Mouse (Mus musculus) mesoderm, embryonic 11.5 days (tissue): ENCODE measurements around the gene Tmem178b.

Source experiments
- DNase-seq: peaks from one replicate; pipeline ENCODE4 v3.0.0-alpha.2; 2012; ENCODE audit warnings: low read depth, low spot score

Tmem178b gene

DNA sequence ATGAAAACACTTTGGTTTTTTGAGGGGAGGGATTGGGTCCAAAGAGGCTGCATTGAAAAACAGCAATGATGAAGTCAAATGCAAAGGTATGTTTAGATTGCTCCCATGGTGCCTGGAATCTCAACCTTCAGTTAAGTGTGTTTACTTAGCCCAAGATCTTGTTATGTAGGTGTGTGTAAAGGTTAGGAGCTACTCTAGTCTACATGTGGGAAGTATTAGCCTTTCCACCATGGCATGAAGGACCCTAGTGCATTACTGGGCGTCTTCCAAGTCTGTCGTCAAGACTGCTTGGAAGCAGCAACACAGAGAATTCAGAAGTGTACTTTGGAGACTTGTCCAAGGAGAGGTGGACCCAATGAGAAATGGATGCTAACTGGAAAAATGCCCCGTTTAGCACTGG lies 205.3 kb downstream of the Tmem178b start:
- DNase-seq = no peak

DNA sequence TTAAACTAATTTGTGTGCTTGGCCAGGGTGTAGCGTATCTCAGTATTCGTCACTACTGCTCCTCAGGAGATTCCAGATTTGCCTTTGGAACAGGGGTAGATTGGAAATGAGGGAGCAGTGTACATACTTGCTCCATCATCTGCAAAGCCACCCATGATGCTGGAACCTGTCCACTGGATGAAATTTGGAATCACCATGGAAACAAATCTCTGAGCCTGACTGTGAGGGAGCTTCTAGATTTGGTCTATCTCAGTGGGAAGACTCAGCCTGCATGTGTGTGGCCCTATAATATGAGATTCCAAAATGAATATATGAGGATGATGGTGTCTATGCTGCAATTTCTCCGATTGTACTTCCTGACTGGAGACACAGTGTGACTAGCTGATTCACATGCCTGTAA lies 210.7 kb downstream of the Tmem178b start:
- DNase-seq = no peak

DNA sequence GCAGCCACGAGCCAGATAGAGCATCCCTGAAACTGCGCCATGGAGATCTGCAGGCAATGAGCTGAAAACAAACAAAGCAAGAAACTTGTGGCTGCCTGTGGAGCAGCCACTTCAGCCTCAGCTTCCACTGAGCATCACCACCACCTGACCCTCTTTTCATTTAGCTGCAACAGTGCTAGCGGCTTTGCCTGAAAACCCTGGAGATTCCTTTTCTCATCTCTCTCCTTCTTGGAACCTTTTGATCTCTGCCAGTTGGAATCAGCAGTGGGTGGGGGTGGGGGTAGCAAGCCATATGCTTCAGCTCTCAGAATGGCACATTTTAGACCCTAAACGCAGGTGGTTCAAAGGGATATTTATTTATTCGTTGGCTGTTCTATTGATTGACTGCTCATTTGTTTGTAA lies 218.2 kb downstream of the Tmem178b start:
- DNase-seq = no peak

DNA sequence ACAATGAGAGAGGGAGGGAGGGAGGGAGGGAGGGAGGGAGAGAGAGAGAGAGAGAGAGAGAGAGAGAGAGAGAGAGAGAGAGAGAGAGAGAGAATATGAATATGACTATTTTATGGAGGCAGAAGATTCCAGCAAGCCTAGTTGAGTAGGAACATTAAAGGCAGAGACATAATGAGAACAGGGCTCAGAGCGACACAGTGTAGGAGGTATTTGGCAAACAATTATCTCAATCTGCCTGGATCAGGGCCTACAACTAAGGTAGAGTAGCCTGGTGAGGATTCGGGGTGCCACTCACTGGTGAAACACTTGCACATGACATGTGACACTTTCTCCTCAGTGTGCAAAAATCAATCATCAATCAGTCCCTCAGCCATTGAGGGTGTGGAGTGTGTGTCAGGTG lies 225.4 kb downstream of the Tmem178b start:
- DNase-seq = no peak

DNA sequence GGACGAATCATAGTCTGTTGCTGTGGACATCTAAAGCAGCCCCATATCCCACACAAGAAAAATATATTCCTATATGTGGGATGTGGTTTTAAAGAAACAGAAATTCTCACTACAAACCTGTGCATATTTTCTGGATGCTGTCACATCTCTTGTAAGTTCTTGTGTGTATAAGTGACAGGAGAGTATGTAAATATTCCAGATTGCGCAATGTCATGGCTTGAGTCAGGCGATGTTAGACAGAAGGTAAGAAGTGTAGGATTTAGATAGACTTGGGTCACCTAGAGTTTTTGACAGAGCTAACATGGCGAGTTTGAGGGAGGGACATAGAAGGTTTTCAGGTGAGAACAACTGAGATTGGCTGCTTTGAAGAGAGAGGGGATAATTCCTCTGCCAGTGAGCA lies 228.7 kb downstream of the Tmem178b start:
- DNase-seq = no peak

DNA sequence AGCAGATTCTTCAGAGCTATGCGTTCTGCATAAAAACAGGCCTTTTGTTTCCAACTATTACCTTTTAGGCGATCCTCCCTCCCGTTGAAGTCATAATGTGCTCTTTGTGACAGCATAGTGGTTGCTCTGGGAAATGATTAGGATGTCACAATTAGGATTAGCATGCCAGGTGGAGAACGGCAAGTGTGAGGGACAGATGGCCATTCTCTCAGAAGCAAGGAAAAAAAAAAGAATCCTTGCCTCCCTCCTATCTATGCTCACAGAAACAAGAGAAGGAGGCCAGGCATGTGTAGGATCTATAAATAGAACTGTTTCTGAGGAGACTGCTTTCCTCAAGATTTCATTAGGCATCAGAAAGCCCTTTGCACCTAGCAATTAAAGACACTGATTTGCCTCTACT lies 229.8 kb downstream of the Tmem178b start:
- DNase-seq = no peak

DNA sequence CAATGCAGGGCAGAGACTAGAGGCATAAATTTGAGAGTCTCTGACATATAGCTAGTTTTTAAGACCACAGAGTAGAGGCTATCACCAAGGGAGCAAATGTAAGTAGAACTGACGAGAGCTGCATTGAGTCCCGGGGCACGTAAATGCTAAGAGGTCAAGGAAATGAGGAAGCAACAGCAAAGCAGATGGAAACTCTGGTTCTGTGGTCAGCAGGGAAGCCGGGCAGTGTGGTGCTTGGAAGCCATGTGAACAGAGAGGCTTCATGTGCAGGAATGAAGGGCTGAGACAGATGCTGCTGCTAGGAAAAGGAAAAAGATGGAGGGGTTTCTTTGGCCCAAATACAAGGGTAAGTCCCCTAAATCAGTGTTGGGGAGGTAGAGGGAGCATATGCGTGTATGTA lies 237.0 kb downstream of the Tmem178b start:
- peak; percentile 20 for DNase-seq

DNA sequence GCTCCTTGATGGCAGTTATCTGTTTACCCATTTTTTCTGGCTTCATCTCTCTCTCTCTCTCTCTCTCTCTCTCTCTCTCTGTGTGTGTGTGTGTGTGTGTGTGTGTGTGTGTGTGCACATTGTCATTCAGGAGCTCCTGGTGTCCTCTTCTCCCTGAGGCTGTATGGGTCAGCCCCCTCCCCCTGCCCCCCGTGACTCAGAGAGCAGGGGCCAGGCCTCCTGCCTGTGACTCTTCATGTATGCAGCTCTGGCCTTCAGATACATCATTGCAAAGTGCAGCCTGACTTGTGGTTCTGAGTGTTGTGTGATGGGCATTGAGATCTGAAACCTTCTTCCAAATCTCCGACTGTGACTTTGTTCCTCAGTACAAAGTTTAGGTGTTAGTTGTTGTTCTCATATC lies 237.7 kb downstream of the Tmem178b start:
- no peak for DNase-seq

DNA sequence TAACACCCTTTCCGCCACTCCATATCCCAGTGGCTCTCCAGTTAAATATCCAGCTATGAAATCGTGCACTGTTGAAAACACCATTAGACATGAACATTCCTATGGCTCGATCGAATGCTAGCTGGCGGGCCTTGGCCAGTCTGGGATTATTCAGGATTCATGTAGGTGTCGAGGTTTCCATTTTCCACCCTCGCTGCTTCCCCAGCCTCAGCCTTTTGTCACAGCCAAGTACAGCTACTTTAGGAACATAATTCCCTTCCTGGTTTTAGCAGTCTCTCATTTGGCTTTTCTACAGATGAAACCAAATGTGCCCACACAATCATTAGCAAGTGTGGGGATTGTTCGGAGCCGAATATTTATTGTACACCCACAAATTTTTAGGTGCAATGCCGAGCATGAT lies 239.4 kb downstream of the Tmem178b start:
- DNase-seq = no peak

DNA sequence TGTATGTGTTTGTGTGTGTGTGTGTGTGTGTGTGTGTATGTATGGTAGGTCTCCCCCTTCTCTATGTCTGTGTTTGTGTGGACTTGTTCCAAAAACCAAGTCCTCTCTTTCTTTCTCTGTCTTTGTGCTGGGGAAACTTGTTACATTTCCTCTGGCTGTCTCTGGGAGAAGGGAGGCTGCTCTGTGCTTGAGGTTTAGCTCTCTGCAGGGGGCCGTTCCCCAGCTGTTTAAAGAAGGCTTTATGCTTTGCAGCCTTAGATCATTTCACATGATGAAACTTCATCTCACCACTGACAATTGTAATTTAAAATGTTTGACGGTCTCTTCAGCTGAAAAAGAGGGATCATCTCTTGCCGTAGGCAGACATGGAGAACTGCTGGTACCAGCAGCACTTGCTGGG lies 243.2 kb downstream of the Tmem178b start:
- no peak for DNase-seq

DNA sequence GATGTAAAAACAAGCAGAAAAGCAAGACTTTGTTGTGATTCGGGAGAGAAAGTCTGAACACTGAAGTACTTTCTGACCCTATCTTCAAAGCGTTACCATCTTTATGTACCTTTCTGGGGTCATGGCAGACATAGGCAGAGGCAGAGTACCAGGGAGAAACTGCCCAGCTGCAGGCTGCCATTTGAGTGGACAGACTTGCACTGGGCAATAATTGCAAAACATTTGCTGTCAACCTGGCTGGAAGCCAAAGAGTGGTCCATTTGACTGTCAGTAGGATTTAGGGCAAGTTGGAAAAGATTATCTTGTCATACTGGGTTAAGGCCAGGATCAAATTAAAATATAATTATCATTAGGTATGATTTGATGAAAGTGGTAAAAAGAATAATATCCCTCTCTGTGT lies 247.1 kb downstream of the Tmem178b start:
- DNase-seq = no peak

DNA sequence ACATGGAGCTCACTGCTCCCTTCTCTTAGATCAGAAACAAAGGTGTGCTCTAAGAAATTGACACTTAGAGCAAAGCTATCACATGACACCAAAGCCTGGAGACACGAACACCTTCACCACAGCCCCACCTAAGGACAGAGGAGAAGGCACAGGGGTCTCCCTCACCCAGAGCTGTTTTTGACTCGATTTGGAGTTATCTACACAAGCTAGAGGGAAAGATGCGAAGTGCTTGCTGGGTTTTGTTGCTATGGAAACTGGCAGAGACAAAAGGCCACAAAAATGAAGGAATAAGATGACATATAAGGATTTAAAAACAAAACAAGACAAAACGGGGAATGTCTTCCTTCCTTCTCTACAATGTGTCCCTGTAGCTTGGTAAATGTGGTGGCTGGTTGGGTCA lies 248.4 kb downstream of the Tmem178b start:
- DNase-seq = no peak

DNA sequence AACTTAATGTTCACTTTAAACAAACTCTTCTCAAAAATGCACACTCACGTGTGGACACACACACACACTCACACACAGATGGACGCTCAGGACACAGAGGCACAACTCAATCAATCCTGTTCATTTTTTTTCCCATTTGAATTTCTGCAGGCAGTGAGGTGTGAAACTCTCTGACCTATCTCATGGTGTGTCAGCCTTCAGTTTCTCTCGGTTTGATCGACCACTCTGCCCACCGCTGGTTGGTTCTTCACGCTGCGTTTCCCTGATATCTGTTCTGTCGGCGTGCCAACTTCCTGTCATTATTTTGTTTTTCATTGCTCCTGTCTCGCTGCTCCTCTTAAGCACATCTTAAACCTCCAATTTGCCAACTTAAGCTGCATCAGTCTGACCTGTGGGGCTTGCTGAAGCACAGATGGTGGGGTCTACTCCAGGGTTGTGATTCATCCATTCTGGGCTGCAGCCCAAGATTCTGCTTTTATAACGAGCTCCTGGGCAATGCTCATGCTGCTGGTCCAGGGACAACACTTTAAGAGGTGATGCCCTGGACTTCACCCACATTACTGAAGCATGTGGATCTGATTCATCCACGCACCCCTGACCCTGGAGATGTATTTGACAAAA lies 250.1 kb downstream of the Tmem178b start:
- no peak for DNase-seq

DNA sequence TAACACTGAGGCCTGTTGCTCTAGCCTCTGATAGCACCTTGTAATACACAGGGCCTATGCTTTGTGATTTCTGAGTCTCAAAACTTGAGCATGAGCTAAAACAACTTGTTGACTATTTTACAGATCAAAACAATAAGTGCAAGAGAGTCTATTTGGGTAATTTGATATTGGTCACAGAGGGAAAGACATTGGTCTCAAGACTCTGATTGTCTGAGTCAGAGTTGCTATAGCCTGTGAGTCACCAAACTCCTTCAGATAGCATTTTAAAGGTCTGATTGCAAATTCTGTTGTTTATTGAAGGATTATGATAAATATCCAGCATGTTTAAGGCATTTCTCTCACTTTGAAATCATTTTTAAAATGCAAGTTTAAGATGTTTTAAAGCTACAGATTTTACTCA lies 250.9 kb downstream of the Tmem178b start:
- DNase-seq = no peak

DNA sequence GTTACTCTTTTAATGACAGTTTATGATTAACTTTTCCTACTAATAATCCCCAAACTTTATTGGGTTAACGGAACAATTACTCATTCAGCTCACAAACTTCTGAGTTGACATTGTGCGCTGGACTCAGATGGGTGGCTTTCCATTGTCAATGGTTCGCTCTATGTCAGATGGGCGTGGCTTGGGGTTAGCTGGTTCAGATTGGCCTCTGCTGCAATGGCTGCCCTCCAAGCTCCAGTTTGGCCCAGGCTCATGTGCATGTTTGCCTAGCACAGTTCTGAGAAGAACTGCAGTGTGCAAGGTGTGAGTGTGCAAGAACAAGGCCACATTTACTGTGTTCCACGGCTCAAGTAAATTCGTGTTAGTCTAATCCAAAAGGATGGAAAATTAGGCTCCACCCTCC lies 255.6 kb downstream of the Tmem178b start:
- DNase-seq = no peak

DNA sequence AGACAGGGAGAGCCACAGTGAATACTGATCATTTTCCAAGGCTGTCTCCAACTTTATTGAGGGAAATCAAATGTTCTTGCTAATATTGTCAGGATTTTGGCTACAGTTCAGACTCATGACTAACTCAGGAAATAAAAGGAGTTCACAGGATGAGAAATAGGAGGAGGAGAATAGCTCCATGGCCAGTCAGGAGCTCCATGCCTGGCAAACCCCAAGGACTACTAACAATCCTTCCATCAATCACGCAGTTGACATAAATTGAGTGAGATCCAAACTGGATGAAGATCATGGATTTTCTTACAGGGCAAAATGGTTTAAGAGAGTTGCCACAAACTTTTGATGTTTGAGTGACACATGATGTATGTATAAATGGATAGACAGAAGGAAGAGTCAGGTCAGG lies 258.9 kb downstream of the Tmem178b start:
- no peak for DNase-seq

DNA sequence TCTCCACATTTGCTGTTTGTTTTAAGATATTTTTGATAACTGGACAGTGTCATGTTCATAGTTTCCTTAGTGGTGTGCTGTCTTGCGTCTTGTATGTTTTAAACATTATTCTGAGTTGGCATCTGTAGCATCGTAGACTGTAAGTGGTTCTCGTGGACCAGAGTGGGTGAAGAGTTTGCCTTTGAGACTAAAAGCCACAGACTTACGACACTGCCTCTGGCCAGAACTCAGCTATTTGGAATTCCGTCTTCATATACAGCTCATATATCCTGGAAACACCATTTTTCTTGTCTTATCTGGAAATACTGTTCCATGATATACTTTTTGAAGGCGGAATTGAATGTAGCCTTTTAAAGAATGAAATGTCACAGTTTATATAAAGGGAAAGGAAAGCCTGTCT lies 260.4 kb downstream of the Tmem178b start:
- DNase-seq = no peak

DNA sequence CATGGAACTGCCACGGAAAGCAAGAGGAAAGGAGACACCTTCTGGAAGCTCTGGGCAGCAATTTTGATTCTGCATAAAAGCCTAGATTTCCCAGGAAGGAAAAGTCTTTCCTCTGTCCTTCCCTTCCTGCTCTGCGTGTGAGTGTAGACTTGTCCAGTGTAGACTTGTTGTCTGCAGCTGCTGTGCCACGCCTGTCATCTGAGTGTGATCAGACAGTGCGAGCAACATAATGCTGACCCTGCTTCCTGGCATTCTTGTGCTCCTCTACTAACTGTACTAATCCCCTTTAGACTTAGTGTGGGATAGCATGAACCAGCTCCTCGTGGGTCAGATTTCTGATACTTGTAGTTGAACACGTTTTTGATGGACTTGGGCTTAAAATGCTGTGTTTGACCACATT lies 262.6 kb downstream of the Tmem178b start:
- no peak for DNase-seq

DNA sequence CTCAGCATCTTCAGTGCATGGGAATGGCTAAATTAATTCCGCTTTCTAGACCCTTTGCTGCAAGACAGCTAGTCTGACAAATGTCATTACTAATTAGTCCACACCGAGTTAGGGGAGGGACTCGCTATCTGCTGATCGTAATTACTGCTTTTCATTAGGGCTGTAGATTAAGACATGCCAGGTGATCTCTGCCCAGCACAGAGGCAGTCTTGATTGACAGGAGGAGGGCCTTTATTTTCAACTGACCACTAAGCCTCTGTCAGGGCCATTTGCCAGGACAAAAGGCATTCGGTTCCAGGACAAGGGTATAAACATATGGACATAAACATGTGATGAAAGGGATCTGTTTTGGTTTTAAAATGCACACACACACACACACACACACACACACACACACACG lies 264.3 kb downstream of the Tmem178b start:
- DNase-seq = no peak

DNA sequence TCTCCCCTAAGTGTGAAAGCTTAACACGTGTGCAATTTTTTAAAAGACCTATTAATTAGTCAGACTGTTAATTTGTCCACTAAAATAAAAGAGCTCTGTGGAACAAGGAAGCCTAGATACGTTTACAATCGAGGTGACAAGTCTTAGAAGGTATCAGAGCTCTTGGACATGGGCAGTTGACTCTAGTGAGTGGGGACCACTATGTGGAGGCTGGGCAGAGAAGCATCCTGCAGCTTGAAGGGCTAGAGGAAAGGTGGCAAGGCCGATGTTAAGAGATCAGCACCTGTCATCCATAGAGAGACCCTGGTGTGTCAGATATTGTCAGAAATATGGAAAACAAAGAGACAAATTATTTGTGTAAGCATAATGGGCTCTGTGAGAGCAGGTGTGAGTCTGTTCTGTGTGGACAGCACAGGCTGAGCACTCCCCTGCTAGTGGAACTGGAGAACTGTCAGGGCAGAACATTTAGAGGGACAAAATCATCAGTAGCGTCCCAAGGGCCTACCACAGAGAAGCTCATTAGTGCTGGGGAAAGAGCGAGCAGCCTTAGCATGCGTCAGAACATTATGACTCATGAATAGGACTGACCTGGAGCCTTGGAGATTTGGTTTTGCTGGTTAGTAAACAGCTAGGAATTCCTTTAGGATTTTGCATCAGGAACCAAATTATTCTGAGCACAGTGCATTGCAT lies 264.9 kb downstream of the Tmem178b start:
- DNase-seq = peak; percentile 17

DNA sequence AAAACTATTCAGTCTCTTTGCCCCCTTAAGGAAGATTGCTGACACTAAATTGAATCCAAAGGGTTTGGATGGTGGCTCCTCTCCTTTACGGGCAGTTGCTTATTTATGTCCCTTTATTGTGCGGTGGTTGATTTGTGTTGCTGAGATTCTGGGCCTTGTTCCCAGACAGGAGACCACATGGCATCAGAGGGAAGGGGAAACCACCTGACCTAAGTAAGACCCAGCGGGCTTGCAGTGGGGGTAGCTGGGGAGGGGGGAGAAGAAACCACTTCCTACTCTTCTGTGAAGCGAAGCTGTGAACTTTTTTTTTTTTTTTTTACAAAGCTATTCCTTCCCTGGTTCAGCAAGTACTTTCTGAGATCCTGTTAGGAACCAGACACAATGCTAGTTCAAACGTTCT lies 269.5 kb downstream of the Tmem178b start:
- no peak for DNase-seq

DNA sequence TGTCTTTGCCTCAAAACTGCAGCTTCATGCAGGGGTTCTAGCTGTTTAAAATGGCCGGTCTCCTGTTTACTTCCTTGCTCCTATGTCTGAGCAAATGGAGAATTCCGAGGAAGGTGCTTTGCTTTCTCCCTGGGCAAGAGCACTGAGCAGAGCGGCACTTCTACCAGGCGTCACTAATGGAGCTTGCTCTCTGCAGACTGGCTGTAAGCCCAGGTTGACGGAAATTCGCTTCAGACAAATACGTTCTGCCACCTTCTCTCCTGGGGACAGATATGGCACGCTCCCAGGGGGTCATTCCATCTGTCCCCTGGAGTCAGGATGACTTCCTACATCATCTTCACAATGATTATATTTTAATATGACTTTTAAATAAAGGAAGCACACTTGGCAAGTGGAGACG lies 271.3 kb downstream of the Tmem178b start:
- no peak for DNase-seq

DNA sequence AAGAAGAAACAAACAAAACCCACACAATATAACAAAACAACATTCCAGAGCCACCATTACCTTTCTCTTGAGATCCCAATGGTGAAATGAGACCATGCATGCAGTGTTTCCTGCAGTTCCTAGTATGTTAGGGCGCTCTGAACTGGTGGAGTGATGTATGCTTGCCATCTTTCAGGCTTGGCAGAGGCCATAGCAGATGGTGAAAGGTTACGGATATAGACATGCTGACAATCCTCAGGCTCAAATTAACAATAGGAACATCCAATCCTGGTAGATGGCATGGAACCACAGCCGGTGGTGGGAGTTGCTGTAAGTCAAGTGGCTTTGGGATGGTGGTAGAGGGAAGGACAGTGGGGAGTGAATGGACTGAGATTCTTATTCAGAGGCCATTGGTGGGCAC lies 272.5 kb downstream of the Tmem178b start:
- DNase-seq = no peak

DNA sequence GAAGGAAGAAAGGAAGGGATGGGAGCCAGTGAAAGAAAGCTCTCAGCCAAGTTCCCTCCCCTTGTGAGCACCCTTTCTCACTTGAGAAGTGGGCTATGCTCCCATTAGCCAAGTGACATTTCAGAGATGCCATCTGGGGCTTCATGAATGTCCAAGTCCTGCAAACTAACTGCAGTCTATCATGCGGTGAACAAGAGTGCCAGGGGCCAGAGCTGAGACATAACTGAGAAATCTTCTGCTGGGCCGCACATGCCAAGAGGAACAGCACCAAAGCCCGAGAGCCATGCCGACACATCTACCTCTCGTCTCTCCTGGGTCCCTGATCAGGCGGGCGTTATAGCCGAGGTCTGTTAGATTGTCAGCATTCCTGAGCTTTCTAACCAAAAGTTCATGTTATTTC lies 279.2 kb downstream of the Tmem178b start:
- DNase-seq = no peak
